Mouse (Mus musculus) cerebellum, postnatal 36 days (tissue): ENCODE measurements around the gene Uts2b.
"Not testable (repeated sequence)": the region's sequence is repeated elsewhere in the genome, so short reads cannot be mapped to it uniquely, and the experiment has no call there.

Experiments used
- DNase-seq, 2 experiments: peaks; one replicate each; pipeline ENCODE4 v3.0.0; 2021 to 2022; ENCODE audit warnings: mixed read lengths in 2 of 2

Uts2b gene

DNA sequence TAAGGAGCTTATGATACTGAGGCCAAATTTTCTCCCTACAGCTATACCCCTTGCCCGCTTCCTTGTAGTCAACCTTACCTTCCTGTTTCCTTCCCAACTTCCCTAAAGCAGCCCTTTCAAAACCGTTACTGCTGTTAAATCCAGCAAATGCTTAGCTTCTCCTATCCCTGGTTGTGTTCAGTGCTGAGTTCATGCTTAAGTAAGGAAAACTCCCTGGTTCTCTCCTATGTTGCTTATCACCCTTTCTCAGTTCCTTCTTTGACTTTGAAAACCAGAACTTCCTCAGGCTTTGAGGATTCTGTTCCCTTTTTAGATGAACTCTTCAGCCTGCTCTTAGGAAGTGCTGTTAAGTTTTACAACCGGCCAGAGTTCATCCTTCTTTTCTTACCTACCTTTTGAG is 4.1 kb upstream of the Uts2b start:
- no peak for DNase-seq

DNA sequence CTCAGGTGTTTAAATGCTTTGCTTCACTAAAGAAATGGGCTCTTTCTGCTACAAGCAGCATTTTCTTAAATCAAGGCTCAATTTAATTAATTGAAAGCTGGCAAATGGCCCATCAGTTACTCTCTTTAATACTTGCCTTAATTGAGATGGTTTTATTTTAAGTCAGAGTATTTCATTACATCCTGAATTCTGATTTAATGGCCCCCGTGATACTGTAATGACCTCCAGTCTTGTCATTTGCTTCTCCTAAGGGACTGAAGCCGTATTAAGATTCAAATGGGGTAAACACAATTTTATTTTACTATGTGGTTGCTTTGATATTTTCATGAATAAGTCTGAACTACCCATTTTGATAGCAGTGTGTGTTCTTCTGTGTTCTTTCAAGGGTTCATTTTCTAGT is 661 bp upstream of the Uts2b start:
- DNase-seq: no peak

DNA sequence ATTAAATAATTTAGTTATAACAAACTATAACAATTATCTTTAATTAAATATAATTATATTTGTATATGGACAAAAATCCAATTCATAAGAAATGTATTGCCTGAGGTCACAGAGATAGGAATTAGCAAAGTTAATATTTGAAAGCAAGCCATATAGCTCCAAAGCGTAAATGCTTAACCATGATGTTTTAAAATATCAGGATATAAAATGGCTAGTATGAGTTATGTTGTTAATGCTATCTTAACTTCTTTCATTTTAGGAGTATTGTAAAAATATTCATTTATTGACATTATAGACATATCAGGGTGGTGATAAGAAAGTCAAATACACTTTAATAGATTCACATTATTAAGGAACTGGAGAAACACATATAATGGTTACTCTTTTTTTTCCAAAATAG is 10.0 kb downstream of the Uts2b start:
- no peak for DNase-seq

DNA sequence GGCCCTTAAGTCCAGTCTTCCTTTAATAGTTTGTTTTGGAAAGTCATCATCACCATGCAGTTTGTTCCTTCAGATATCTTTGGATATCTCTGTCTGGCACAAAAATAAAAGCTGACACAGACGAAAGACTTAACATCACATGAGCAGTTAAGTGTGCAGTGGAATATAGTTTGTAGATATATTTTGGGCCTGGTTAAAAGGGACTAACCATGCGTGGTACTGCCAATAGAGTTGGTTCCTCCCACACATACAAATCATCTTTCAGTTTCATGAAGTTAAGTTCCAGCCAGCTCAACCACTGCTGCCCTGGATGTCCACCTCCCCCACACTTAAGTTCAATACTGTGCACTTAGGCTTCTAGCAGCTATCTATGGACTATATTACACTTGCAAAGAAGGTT is 15.6 kb downstream of the Uts2b start:
- DNase-seq: no peak

DNA sequence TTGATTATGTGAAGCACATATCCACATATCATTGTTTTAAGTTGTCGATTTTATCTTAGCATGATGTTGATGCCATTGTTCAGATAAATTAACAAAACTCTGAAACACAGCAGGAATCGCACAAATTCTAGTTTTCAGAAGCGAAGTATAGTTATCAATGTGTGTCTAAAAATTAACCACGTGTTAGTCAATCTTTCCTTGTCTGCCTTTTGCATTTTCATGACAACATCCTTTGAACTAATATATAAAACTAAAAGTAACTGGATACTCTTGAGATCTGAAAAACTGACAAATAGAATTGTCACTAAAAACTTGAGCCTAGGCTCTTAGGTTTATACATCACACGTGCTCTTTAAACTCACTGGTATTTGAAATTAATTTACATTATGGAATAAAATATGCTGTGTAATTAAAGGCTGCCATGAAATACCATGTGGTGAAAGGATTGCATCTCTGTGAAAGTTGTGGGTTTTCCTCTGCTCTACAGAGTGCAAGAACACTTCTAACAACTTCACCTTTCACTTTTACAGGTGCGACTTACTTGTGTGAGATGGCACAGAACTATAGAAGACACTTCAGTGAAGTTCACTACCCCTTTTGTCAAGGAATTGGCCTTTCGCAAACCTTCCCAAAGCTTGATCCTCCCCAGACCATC is 20.0 kb downstream of the Uts2b start:
- DNase-seq: no peak

DNA sequence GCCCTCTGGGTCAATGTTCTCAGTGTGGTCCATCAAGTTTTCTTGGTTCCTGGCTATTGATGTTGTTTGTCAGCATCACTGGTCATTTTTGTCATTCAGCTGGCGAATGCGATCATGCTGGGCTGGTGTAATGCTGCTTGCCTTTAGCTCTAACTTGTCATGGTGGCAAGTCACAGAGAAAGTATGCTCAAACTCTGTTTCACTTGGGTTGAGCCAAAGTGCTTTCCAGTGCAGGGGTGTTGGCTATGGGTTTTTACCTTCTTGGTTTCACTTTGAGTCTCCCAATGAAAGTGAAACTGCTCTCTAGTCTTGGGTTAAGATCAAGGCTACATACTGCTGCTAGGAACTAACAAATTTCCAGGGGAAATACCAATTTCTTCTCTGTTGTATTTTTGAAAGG is 20.8 kb downstream of the Uts2b start:
- DNase-seq: no peak

DNA sequence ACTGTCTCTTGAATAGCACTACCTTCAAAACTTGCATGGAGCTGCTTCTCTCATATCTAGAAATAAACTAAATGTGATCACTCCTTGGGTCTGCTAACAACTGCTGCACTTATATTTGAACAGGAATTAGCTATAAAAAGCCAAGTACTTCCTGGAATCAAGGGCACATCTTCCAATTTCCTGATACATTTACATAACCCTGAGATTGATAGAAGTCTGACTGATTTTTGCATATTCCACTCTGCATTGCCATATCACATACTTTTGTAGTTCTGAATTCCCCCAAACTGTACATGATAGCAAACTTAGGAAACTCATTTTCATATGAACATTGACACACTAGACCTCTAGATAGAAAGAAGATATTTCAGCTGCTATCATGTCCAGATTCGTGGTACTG is 21.7 kb downstream of the Uts2b start:
- DNase-seq: no peak

DNA sequence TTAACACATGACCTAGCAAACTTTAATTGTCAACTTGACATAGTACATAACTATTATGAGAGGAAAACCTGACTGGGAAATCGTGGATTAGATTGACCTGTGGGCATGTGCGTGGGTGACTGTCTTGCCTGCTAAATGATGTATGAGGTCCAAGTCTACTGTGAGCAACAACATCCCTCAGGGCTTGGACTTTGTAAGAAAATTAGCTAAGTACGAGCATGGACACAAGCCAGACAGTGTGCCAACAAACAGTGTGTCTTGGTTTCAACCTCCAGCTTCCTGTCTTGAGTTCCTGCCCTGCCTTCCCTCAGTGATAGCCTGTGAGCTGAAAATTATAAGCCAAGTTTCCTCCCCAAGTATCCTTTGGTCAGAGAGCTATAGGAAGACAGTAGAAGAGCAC is 22.5 kb downstream of the Uts2b start:
- no peak for DNase-seq

DNA sequence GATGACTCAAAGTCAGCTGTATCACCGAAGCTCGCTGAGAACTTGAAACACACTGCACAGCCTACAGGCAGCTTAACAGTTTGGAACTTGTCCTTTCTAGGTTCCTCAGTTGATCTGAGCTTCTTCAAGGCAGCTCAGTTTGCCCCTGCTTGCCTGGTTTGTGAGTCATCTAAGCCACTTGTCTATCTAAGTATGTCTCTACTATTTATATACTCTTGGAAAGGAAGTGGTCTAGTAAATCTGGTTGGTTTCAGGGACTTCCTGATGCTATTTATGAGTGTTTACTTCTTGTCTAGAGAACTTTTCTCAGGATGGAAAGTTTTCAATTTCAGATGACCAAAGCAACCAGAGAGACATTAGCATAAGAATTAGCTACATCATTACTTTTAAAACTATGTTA is 43.6 kb downstream of the Uts2b start:
- DNase-seq: no peak

DNA sequence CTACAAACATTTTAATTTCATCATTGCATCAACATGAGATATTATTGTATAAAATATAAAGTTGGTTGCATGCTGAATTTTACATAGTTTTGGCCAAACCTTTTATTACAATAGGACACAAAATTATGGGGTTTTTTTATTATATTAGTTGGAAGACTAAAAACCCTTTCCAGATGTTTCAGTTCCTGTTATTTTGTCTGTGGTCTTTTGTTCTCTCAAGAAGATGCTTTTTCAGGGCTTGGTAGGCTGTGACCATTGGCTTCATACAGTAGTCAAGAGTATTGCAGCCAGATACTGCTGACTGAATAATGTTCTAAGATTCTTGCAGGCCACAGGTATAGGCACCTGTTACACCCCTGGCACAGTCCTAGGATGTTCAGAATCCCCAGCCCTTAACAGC is 48.0 kb downstream of the Uts2b start:
- DNase-seq: no peak

DNA sequence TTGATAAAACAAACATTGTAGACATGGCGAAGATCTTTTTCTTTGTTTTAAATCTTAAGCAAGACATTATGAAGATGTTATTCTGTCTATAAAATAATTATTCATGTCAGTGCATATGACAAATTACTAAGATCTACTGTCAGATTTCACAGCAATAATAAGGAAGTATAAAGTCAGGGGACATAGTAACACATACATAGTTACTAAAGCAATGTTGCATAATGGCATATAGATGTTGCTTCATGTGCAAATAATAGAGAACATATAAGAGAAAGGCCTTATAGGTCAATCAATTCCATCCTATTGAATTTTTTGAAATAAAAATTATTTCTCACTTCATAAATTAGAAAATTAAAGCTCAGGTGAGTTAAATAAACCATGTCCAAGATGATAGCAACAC is 50.9 kb downstream of the Uts2b start:
- no peak for DNase-seq

DNA sequence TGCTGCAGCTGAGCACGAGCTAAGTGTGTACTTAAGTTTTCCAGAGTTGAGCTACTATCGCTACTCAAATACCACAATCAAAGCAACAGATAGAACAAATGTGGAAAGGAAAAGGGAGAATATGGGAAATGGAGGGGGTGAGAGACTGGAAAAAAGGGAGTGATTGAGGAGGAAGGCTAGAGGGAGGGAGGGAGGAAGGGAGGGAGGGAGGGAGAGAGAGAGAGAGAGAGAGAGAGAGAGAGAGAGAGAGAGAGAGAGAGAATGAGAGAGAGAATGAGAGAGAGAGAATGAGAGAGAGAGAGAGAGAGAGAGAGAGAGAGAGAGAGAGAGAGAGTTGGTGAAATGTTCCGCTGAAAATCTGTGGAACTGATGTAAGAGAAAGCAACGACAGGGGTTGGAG is 62.9 kb downstream of the Uts2b start, which contains the start of gene Ostn:
Gene Ostn (plus strand): TSS at position 301 of the 400 bp plus-strand sequence.
- not testable (repeated sequence) for DNase-seq
